Mouse (Mus musculus) brain, embryonic 14.5 days (tissue): ENCODE results near the gene Pih1d1.

Experiments
- CTCF ChIP-seq: fragments of 200-500 bp; IDR thresholded peaks from 2 replicates; pipeline ENCODE4 v1.5.1; 2012; ENCODE audit warnings: inconsistent platforms, mild to moderate bottlenecking, moderate library complexity, borderline replicate concordance; ENCODE audit not compliant: insufficient read depth, insufficient read length; ENCODE audit errors: extremely low read depth
- POLR2A ChIP-seq: fragments of 200-500 bp; IDR thresholded peaks from 2 replicates; pipeline ENCODE4 v1.6.1; 2012; ENCODE audit warnings: mild to moderate bottlenecking, inconsistent platforms, borderline replicate concordance; ENCODE audit not compliant: poor library complexity, insufficient read depth, insufficient read length, severe bottlenecking; ENCODE audit errors: extremely low read depth

GRCm38 (mm10) chr7:45134544-45135026 lies 19.5 kb upstream of the Pih1d1 start:
- no peak for TF ChIP-seq CTCF
- no peak for TF ChIP-seq POLR2A
